Mouse (Mus musculus) adrenal gland, adult 10 weeks (tissue): ENCODE results near the gene Kir3dl1. TPM values are rescaled to one million over a fixed set of nuclear protein-coding genes. Genes with fewer than 3 reads are reported as not detected.

Experiments used
- polyA plus RNA-seq: library from polyadenylated mRNA; stranded (reverse); fragments of 350-450 nt; fragmentation: Illumina TruSeq; extraction: RNeasy Lipid Tissue Mini Kit (QIAGEN cat#74804); gene quantifications from one replicate; pipeline ENCODE4 v1.2.3, GENCODE M21; 2014; ENCODE audit warnings: low read depth, low replicate concordance

The Kir3dl1 gene
- polyA plus RNA-seq = not detected

GRCm38 (mm10) chrX:136517699-136518098 lies at the start of gene Kir3dl1:
Gene Kir3dl1 (plus strand): TSS chrX:136517999.

GRCm38 (mm10) chrX:136543956-136544355 lies 26.2 kb downstream of the Kir3dl1 start, which contains the start of gene Kir3dl2:
Gene Kir3dl2 (minus strand): TSS chrX:136544056.

Other genes with a start within 250 kb of the Kir3dl1 start
- gene Bex3, start 247.7 kb upstream of the Kir3dl1 start, polyA plus RNA-seq = 28.6 TPM
- gene Kir3dl2, start 26.1 kb downstream of the Kir3dl1 start, polyA plus RNA-seq = not detected
- gene Tceal3, start 72.8 kb downstream of the Kir3dl1 start, polyA plus RNA-seq = 10.8 TPM
- 27.6 TPM for gene Tceal1, start 190.0 kb downstream of the Kir3dl1 start, polyA plus RNA-seq
- gene Morf4l2, start 225.7 kb downstream of the Kir3dl1 start, polyA plus RNA-seq = 663 TPM